Mouse (Mus musculus): ENCODE measurements at regions not wholly inside any gene's neighbourhood (a gene's known extent, or its start where the extent isn't known, plus 50 kb on each side); places are given as distances from the start of the nearest gene placed in this dataset.

DNA sequence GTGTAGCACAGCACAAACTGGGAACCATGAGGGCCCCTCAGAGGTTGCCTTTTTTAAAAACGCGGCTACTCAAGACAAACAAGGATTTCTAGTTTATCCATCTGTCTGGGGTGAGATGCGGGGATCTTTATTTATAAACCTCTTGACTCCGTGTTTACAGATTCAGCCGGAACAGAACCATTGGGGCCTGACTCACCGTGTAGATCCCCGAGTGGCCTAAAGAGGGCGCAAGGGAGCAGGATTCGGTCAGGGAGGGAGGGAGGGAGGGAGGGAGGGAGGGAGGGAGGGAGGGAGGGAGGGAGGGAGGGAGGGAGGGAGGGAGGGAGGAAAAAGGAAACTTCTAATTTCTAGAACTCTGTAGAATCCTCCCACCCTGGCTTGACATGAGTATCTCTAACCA is 73.4 kb upstream of the Fzd10 start:
- TF ChIP-seq CTCF (IDR thresholded peaks at IDR 0.05; ENCODE audit: low read depth) (no peak), EP300 (IDR thresholded peaks at IDR 0.05; ENCODE audit: low read depth) (no peak)

Measured in liver, embryonic 14.5 days (tissue).